24 mouse cellular contexts compared by ENCODE assay signal in genomic region chr7:123467961-123468360, GRCm38 (mm10). TPM values are rescaled to one million over a fixed set of nuclear protein-coding genes. Genes with fewer than 3 reads are reported as not detected.
"Had no signal": no experiment of that assay in that cellular context is flagged by ENCODE, and none has a peak within 500 bp of the region (broad histone marks: within the 10 kb centered on the region; RNA-seq: fewer than 3 reads in every experiment).

No protein-coding gene starts in this region.

- H3K36me3 ChIP-seq: limb, embryonic 10.5 days; liver, embryonic 15.5 days; neural tube, embryonic 12.5 days had no signal

- H3K27me3 ChIP-seq: liver, embryonic 15.5 days had no signal

- H3K27ac ChIP-seq: layer of hippocampus, adult 2 months; limb, embryonic 10.5 days; liver, embryonic 15.5 days; neural tube, embryonic 12.5 days had no signal

- DNase-seq: kidney, postnatal 10 days; kidney, postnatal 4 days; lung, adult 2 months; lung, postnatal 36 days; midbrain, embryonic 14.5 days; retina, postnatal 1 day; right cerebral cortex, postnatal 4 days; spleen, adult 18-20 months; thymus, adult 2 months; thymus, postnatal 25 days had no signal

- ATAC-seq: lung, postnatal 0 days had no signal

- H3K9ac ChIP-seq: liver, embryonic 15.5 days; neural tube, embryonic 12.5 days had no signal

- H3K9me3 ChIP-seq: limb, embryonic 10.5 days; liver, embryonic 15.5 days; neural tube, embryonic 12.5 days had no signal

- H3K4me3 ChIP-seq: layer of hippocampus, adult 2 months; limb, embryonic 10.5 days; liver, embryonic 15.5 days; neural tube, embryonic 12.5 days had no signal

- H3K4me1 ChIP-seq: limb, embryonic 10.5 days; neural tube, embryonic 12.5 days had no signal

- H3K4me2 ChIP-seq: liver, embryonic 11.5 days; liver, embryonic 15.5 days; neural tube, embryonic 12.5 days had no signal

RNA-seq across cellular contexts. Expression of gene Aqp8, which starts 5.9 kb away (rescaled TPM):
- total RNA-seq: layer of hippocampus, adult 2 months; layer of hippocampus, postnatal 10 days; left cerebral cortex, adult 18-20 months; left cerebral cortex, postnatal 10 days; megakaryocyte progenitor cell, adult 5-6 weeks; monocyte, adult 5-6 weeks; neutrophil, adult 5-6 weeks had no signal
- polyA plus RNA-seq: lung, postnatal 0 days; midbrain, embryonic 14.5 days; stomach, embryonic 14.5 days; urinary bladder, adult 2 months had no signal

RNA-seq across cellular contexts. Expression of gene Zkscan2, which starts 32.3 kb away (rescaled TPM):
- total RNA-seq: monocyte, adult 5-6 weeks; neutrophil, adult 5-6 weeks had no signal
- polyA plus RNA-seq: thymus, adult 2 months had no signal
